24 mouse cellular contexts compared by ENCODE assay signal in the genomic region with DNA sequence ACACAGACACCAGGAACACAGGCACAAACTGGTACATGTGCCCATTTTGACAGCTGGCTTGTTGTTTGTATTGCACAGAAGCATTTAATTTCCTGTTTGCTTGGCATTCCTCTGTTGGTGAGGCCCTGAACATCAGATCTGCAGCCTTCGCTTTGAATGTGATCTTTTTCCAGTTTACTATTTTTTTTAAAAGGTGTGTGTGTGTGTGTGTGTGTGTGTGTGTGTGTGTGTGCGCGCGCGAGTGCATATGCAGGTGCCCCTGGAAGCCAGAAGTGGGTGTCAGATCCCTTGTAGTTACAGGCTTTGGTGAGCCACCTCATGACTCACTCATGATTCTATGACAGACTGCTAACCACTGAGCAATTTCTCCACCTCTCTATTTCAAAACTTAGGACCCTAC. TPM values are rescaled to one million over a fixed set of nuclear protein-coding genes. Genes with fewer than 3 reads are reported as not detected.
DNase-seq lines count a peak whose midpoint lies in the region; ATAC-seq and TF ChIP-seq lines count a peak whose summit lies in the region.
"Had no signal": no experiment of that assay in that cellular context is flagged by ENCODE, and none has a peak within 500 bp of the region (broad histone marks: within the 10 kb centered on the region; RNA-seq: fewer than 3 reads in every experiment).

No protein-coding gene starts in this region.

- no peak overlapping the region for H3K27ac ChIP-seq in forebrain, embryonic 11.5 days (ENCODE audit: low read depth, low read length)
- no peak overlapping the region for H3K27ac ChIP-seq in forebrain, embryonic 10.5 days
- H3K27ac ChIP-seq in midbrain, postnatal 0 days (ENCODE audit: low read depth, low read length) = no peak overlapping the region
- H3K27ac ChIP-seq: embryonic facial prominence, embryonic 10.5 days; forebrain, embryonic 15.5 days; hindbrain, embryonic 13.5 days; hindbrain, postnatal 0 days had no signal

- H3K9me3 ChIP-seq in forebrain, embryonic 11.5 days (ENCODE audit: control insufficient read depth, low read length) = no peaks in the 10 kb centered on the region
- no peaks in the 10 kb centered on the region for H3K9me3 ChIP-seq in forebrain, embryonic 10.5 days
- no peaks in the 10 kb centered on the region for H3K9me3 ChIP-seq in midbrain, postnatal 0 days (ENCODE audit: low read length)
- H3K9me3 ChIP-seq: embryonic facial prominence, embryonic 10.5 days; forebrain, embryonic 15.5 days; heart, embryonic 15.5 days; hindbrain, embryonic 13.5 days had no signal

- no peaks in the 10 kb centered on the region for H3K36me3 ChIP-seq in forebrain, embryonic 11.5 days (ENCODE audit: control insufficient read depth, insufficient read depth, low read length)
- H3K36me3 ChIP-seq in forebrain, embryonic 10.5 days (replicated peaks) = no peaks in the 10 kb centered on the region
- no peaks in the 10 kb centered on the region for H3K36me3 ChIP-seq in midbrain, postnatal 0 days (ENCODE audit: insufficient read depth, low read length)
- H3K36me3 ChIP-seq: embryonic facial prominence, embryonic 10.5 days; forebrain, embryonic 15.5 days; heart, embryonic 15.5 days; hindbrain, embryonic 13.5 days had no signal

- H3K4me2 ChIP-seq in forebrain, embryonic 11.5 days (ENCODE audit: low read depth, low read length, severe bottlenecking) = no peak overlapping the region
- H3K4me2 ChIP-seq in midbrain, postnatal 0 days (ENCODE audit: low read depth, low read length, poor library complexity, severe bottlenecking) = no peak overlapping the region
- H3K4me2 ChIP-seq: forebrain, embryonic 15.5 days; heart, embryonic 11.5 days; heart, embryonic 15.5 days; hindbrain, embryonic 13.5 days had no signal

- no peak for ATAC-seq in forebrain, embryonic 11.5 days (replicated peaks; ENCODE audit: low FRiP score)
- ATAC-seq in midbrain, postnatal 0 days (ENCODE audit: low FRiP score) = no peak
- ATAC-seq: forebrain, embryonic 15.5 days; hindbrain, postnatal 0 days; intestine, embryonic 16.5 days had no signal

- H3K27me3 ChIP-seq in forebrain, embryonic 11.5 days (ENCODE audit: control insufficient read depth, insufficient read depth, low read length) = no peaks in the 10 kb centered on the region
- no peaks in the 10 kb centered on the region for H3K27me3 ChIP-seq in forebrain, embryonic 10.5 days (ENCODE audit: poor library complexity, severe bottlenecking)
- no peaks in the 10 kb centered on the region for H3K27me3 ChIP-seq in midbrain, postnatal 0 days (ENCODE audit: insufficient read depth, low read length)
- H3K27me3 ChIP-seq: forebrain, embryonic 15.5 days; heart, embryonic 15.5 days had no signal

- no peaks in the 10 kb centered on the region for H3K4me1 ChIP-seq in forebrain, embryonic 11.5 days (replicated peaks; ENCODE audit: control insufficient read depth, insufficient read depth, low read length)
- peaks cover 13% of the 10 kb centered on the region for H3K4me1 ChIP-seq in forebrain, embryonic 10.5 days
- no peaks in the 10 kb centered on the region for H3K4me1 ChIP-seq in midbrain, postnatal 0 days (ENCODE audit: insufficient read depth, low read length)

- H3K4me3 ChIP-seq in forebrain, embryonic 11.5 days (ENCODE audit: low read depth, low read length) = no peak overlapping the region
- H3K4me3 ChIP-seq in forebrain, embryonic 10.5 days = no peak overlapping the region
- H3K4me3 ChIP-seq in midbrain, postnatal 0 days (ENCODE audit: low read depth, low read length) = no peak overlapping the region
- H3K4me3 ChIP-seq: embryonic facial prominence, embryonic 10.5 days; forebrain, embryonic 15.5 days; heart, embryonic 15.5 days; hindbrain, embryonic 13.5 days had no signal

- 97% methylated on average over 5 of the region's 5 CpGs for WGBS in forebrain, embryonic 11.5 days
- WGBS in forebrain, embryonic 10.5 days = 95% methylated on average over 5 of the region's 5 CpGs
- 97% methylated on average over 5 of the region's 5 CpGs for WGBS in midbrain, postnatal 0 days

- peak; percentile 25 for DNase-seq in forebrain, embryonic 11.5 days (ENCODE audit: low spot score)
- DNase-seq in forebrain, embryonic 10.5 days (ENCODE audit: extremely low spot score, low spot score) = no peak
- DNase-seq in 3134 (ENCODE audit: extremely low read depth, insufficient read length, low spot score) = peak; percentile 24
- DNase-seq in CD4-positive, CD25-positive, alpha-beta regulatory T cell, adult 2 months (ENCODE audit: low read depth, low spot score) = peak; percentile 56
- peak; percentile 58 for DNase-seq in induced T-regulatory cell, adult 2 months (ENCODE audit: low read depth)
- no peak for DNase-seq in cerebellum, postnatal 25 days
- no peak for DNase-seq in cerebellum, adult 9-10 months
- DNase-seq in midbrain, postnatal 0 days (ENCODE audit: low spot score) = no peak
- DNase-seq: adrenal gland, adult 2 months; adrenal gland, postnatal 25 days; cerebellum, adult 11 months; cerebellum, adult 8-10 months; cerebellum, postnatal 36 days; gastrocnemius, postnatal 36 days; heart, adult 18-20 months; heart, postnatal 14 days had no signal

- H3K9ac ChIP-seq in forebrain, embryonic 11.5 days (ENCODE audit: low read length) = no peak overlapping the region
- no peak overlapping the region for H3K9ac ChIP-seq in midbrain, postnatal 0 days (replicated peaks; ENCODE audit: low read length, poor library complexity, severe bottlenecking)
- H3K9ac ChIP-seq: forebrain, embryonic 15.5 days; heart, embryonic 15.5 days; hindbrain, embryonic 13.5 days had no signal

- no peak for TF ChIP-seq CTCF in midbrain, postnatal 0 days (IDR thresholded peaks at IDR 0.05)

RNA-seq across cellular contexts. Expression of a gene that starts 20.3 kb away (rescaled TPM):
- polyA plus RNA-seq in forebrain, embryonic 11.5 days (2014; fragmentation: Nextera tagmentation; extraction: Ambion mirVana) = 4.8 and 6.4 TPM in 2 replicates
- 3.3 and 3.6 TPM in 2 replicates for polyA plus RNA-seq in forebrain, embryonic 10.5 days (2016; fragmentation: Nextera tagmentation; extraction: Ambion mirVana)
- total RNA-seq in midbrain, postnatal 0 days (2014; rRNA removed) = 183 and 207 TPM in 2 replicates
- 61.4 and 78.6 TPM in 2 replicates for polyA plus RNA-seq in midbrain, postnatal 0 days (2015; fragmentation: Nextera tagmentation; extraction: Ambion mirVana)

RNA-seq across cellular contexts. Expression of a gene that starts 24.4 kb away (rescaled TPM):
- 0.41 and 0.63 TPM in 2 replicates for polyA plus RNA-seq in forebrain, embryonic 11.5 days (2014; fragmentation: Nextera tagmentation; extraction: Ambion mirVana)
- 1.8 TPM in 2 replicates for polyA plus RNA-seq in forebrain, embryonic 10.5 days (2016; fragmentation: Nextera tagmentation; extraction: Ambion mirVana)
- total RNA-seq in midbrain, postnatal 0 days (2014; rRNA removed) = 0.44 and 0.61 TPM in 2 replicates
- polyA plus RNA-seq in midbrain, postnatal 0 days (2015; fragmentation: Nextera tagmentation; extraction: Ambion mirVana) = 0.17 and 0.25 TPM in 2 replicates
- total RNA-seq: gastrocnemius, adult 8-10 months had no signal

Comparison
In these comparisons a context has a peak if more than half of its experiments do, and no peak if none do; other contexts are left out.
1. DNase-seq: peak in forebrain, embryonic 11.5 days (single experiment), 3134 (single experiment), CD4-positive, CD25-positive, alpha-beta regulatory T cell, adult 2 months (single experiment) and induced T-regulatory cell, adult 2 months (single experiment); none in forebrain, embryonic 10.5 days (single experiment), cerebellum, postnatal 25 days (0 of 2), cerebellum, adult 9-10 months (single experiment) and midbrain, postnatal 0 days (single experiment).